Mouse (Mus musculus): ENCODE measurements around the gene Apoc4.

DNA sequence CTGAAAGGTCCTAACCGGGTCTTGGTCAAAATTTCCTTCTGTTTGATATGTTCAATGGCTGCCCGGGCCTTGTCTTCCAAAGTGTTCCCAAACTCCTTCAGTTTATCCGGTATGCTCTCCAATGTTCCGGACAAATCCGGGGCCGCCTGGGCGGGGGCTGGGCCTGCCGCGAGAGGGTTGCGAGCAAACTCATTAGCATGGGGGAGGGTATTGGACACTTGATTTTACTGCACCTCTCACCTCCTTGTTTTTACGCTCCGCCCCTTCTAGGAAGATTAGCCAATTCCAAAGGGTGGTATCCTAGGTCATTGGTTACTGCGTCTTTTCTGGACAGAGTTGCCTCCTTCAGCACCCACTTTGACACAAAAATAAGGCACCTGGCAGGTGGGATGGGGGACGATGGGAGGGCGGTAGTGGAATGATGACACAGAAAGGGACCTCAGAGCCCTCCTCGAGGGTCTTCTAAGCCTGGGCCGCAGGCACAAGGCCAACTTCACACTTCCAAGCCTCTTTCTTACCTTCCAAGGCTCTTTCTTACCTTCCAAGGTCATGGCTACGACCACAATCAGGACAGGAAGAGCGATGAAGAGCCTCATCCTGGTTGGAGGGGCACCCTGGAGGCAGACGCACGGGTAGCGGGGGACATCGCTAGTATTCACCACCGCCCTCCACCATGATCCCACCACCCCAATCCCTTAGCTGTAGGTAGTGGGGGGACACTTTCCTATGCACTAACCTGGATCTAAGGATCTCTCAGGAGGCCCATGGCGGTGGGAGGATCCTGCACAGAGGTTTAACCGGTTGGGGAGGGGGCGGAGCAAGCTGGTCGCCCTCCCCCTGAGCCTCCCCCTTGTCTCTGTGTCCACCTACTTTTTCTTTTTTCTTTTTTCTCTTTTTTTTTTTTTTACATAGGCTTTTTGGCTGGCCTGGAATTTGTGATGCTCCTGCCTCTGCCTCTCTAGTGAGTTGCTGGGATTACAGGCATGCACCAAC, 10.9 kb upstream of the Apoc4 start, which contains the start of gene Apoc1:
- TF ChIP-seq CTCF (IDR thresholded peaks at IDR 0.05; ENCODE audit: extremely low read depth, insufficient read depth, low read length) (no peak), POLR2A (IDR thresholded peaks at IDR 0.05; ENCODE audit: extremely low read depth, insufficient read depth, low read length) (no peak)

Measured in cortical plate, adult 2 months (tissue).